Mouse (Mus musculus) kidney, embryonic 14.5 days (tissue): ENCODE measurements around the gene 6030452D12Rik. TPM values are rescaled to one million over a fixed set of nuclear protein-coding genes. Genes with fewer than 3 reads are reported as not detected.

Experiments
- ATAC-seq: fragments of 200-750 bp; cut with Nextera tagmentation; 2 replicates; pipeline ENCODE4 v1.8.0; 2017; ENCODE audit warnings: moderate number of reproducible peaks, mild to moderate bottlenecking, moderate TSS enrichment, moderate library complexity; ENCODE audit not compliant: low FRiP score, low TSS enrichment
- H3K27ac ChIP-seq: fragments of 300-500 bp; sonication (generic); 2 replicates; pipeline ENCODE4 v1.5.1; 2014; ENCODE audit warnings: low read depth, mild to moderate bottlenecking, low read length, moderate library complexity, mixed read lengths
- H3K27me3 ChIP-seq: fragments of 300-500 bp; sonication (generic); 2 replicates; pipeline ENCODE4 v1.6.1; 2014; ENCODE audit warnings: mild to moderate bottlenecking, low read length; ENCODE audit not compliant: control insufficient read depth, insufficient read depth
- H3K36me3 ChIP-seq: fragments of 300-500 bp; sonication (generic); 2 replicates; pipeline ENCODE4 v1.6.1; 2014; ENCODE audit warnings: low read length, mixed read lengths; ENCODE audit not compliant: control insufficient read depth, insufficient read depth
- H3K4me1 ChIP-seq: fragments of 300-500 bp; sonication (generic); 2 replicates; pipeline ENCODE4 v1.6.1; 2014; ENCODE audit warnings: low read length, mixed read lengths; ENCODE audit not compliant: control insufficient read depth, insufficient read depth
- H3K4me2 ChIP-seq: fragments of 300-500 bp; sonication (generic); replicated peaks from 2 replicates; pipeline ENCODE4 v1.6.1; 2014; ENCODE audit warnings: low read depth, mild to moderate bottlenecking, low read length
- H3K4me3 ChIP-seq: fragments of 300-500 bp; sonication (generic); 2 replicates; pipeline ENCODE4 v1.5.1; 2014; ENCODE audit warnings: mild to moderate bottlenecking, low read length
- H3K9ac ChIP-seq: fragments of 300-500 bp; sonication (generic); 2 replicates; pipeline ENCODE4 v1.6.1; 2014; ENCODE audit warnings: low read depth, mild to moderate bottlenecking, low read length, moderate library complexity
- H3K9me3 ChIP-seq: fragments of 300-500 bp; sonication (generic); 2 replicates; pipeline ENCODE4 v1.6.1; 2016; ENCODE audit warnings: low read length; ENCODE audit not compliant: control insufficient read depth
- WGBS: fragments of 180-500 bp; shearing (Covaris S2); extraction: QIAGEN DNeasy Blood & Tissue Kit; methylation state at CpG from one replicate; pipeline ENCODE4 v1.1.7; 2014; 5-methylcytosine and 5-hydroxymethylcytosine counted together
- polyA plus RNA-seq: library from polyadenylated mRNA; unstranded; fragments of >200 nt; fragmentation: Nextera tagmentation; extraction: Ambion mirVana; gene quantifications from 2 replicates; pipeline ENCODE4 v1.2.1, GENCODE M21; 2014

6030452D12Rik gene
- polyA plus RNA-seq, 1 experiment from 2014 or later = not detected

DNA sequence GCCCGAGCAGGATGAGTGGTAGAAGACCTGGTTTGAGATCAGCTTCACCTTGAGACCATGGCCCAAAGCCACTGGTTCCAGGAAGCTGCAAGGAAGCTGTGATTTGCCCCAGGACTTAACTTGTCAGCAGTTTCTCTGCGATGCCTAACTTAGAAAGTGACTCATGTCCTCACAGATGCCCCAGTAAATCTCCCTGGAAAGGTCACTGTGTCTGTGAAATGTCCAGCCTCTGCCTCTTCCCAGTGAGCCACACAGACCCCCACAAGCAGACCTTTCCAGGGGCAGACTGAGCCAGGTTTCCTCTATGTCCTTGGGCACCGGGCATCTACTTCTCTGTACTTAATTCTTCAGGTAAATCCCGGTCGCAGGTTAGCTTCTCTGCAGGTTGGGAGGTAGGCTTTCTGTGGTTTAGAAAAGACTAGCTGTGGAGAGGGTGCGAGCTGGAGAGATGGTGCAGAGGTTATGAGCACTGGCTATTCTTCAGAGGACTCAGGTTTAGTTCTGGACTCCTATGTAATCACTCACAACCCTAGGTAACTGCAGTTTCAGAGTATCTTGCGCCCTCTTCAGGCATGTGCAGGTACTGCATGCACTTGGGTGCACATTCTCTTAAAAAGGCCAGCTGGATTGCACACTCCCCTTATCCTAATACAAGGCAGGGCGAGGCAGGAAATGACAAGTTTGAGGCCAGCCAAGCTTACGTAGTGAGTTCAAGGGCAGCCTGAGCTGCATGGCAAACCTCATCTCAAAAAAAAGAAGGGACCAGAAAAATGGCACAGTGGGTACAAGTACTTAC is 27.1 kb downstream of the 6030452D12Rik start:
- Histone ChIP-seq H3K9me3 (no peaks in the 10 kb centered on the region; the same call in 1 of the 2 replicates), H3K27ac (no peak overlapping the region), H3K4me2 (no peak overlapping the region), H3K9ac (no peak overlapping the region), H3K4me3 (no peak overlapping the region), H3K27me3 (no peaks in the 10 kb centered on the region), H3K4me1 (0 out of 2 replicates have a peak, but pooled peaks cover 2% of the 10 kb centered on the region), H3K36me3 (no peaks in the 10 kb centered on the region)
- ATAC-seq = no peak
- WGBS = 86% methylated on average over 9 of the region's 9 CpGs

DNA sequence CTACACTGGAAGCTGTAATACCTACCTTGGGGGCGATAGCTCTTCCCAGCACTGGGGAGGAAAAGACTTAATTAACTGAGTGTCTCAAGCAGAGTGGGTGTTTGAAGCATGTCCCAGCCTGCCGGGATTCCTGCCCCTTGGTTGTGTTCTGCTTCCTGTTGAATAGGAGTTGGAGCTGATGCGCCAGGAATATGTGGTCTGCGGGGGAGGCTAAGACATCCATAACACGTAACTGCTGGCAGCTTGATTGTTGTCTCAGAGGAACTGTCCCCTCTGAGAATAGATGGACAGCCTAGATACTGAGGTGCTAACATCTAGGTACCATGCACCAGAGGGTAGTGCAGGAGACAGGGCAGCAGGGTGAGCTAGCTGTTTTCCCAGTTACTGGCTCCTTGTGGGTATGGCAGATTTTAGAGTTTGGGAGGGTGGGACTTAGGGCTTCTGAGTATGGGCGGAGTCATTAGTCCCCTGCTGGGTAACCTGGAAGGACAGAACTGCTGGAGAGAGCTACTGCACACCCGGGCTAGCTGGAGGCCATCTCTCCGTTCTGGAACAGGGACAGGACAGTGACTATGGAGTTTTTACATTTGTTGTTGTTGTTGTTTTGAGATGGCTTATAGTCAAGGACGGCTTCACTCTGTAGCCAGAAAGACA is 28.4 kb downstream of the 6030452D12Rik start:
- H3K4me2 ChIP-seq = no peak overlapping the region
- no peaks in the 10 kb centered on the region for H3K27me3 ChIP-seq
- ATAC-seq = no peak
- WGBS = 72% methylated on average over 9 of the region's 9 CpGs
- no peak overlapping the region for H3K27ac ChIP-seq
- H3K36me3 ChIP-seq = no peaks in the 10 kb centered on the region
- H3K9ac ChIP-seq = no peak overlapping the region
- no peak overlapping the region for H3K4me3 ChIP-seq
- H3K4me1 ChIP-seq = no peaks in the 10 kb centered on the region
- no peaks in the 10 kb centered on the region; the same call in 1 of the 2 replicates for H3K9me3 ChIP-seq

DNA sequence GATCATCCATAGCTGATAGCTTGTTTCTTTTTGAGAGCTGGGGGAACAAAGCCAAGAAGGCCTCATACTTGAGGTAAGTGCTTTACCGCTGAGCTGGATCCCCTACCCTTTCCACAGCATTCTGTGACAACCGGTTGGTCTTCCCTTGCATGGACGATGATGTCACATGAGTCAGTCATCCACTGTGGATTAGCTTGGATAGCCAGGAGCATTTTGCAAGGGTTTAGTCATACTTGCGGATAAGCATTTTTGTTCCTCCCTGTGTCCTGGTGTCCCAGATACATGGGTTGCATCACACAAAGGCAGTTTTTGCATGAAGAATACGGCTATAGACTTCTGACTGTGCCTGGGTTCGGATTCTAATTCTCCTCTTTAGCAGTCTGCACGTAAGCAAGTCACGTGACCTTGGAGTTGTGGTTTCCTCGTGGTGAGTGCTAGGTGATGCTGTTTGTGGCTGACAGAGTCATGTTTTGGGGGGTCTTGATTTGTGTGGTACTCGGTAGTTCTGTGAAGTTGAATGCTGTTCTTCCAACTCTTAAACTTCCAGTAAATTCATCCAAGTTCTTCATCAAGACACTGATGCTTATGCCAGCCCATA is 29.7 kb downstream of the 6030452D12Rik start:
- no peak overlapping the region for H3K4me3 ChIP-seq
- H3K27me3 ChIP-seq = no peaks in the 10 kb centered on the region
- no peak overlapping the region for H3K4me2 ChIP-seq
- H3K9me3 ChIP-seq = no peaks in the 10 kb centered on the region; the same call in 1 of the 2 replicates
- no peak overlapping the region for H3K9ac ChIP-seq
- WGBS = 93% methylated on average over 10 of the region's 10 CpGs
- H3K4me1 ChIP-seq = no peaks in the 10 kb centered on the region
- no peaks in the 10 kb centered on the region for H3K36me3 ChIP-seq
- no peak for ATAC-seq
- no peak overlapping the region for H3K27ac ChIP-seq

DNA sequence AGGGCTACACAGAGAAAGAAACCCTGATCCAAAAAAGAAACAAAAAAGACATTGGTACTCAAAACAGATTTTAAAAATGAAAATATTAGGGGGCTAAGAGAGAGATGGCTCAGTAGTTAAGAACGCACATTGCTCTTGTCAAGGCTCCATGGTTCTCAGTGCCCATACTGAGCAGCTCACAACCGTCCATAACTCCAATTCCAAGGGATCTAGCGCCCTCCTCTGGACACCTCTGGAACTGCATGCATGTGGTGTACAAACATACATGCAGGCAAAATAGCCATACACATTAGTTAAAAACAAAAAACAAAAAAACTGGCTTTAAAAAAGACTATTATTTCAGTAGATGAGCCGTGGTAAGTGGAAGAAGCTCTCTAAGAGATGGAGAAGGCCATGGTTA is 30.2 kb downstream of the 6030452D12Rik start:
- ATAC-seq = no peak
- no peak overlapping the region for H3K4me3 ChIP-seq
- no peaks in the 10 kb centered on the region for H3K36me3 ChIP-seq
- WGBS = 74% methylated on average over 4 of the region's 4 CpGs
- no peaks in the 10 kb centered on the region; the same call in 1 of the 2 replicates for H3K9me3 ChIP-seq
- H3K9ac ChIP-seq = no peak overlapping the region
- no peak overlapping the region for H3K4me2 ChIP-seq
- H3K4me1 ChIP-seq = no peaks in the 10 kb centered on the region
- H3K27ac ChIP-seq = no peak overlapping the region
- H3K27me3 ChIP-seq = no peaks in the 10 kb centered on the region

DNA sequence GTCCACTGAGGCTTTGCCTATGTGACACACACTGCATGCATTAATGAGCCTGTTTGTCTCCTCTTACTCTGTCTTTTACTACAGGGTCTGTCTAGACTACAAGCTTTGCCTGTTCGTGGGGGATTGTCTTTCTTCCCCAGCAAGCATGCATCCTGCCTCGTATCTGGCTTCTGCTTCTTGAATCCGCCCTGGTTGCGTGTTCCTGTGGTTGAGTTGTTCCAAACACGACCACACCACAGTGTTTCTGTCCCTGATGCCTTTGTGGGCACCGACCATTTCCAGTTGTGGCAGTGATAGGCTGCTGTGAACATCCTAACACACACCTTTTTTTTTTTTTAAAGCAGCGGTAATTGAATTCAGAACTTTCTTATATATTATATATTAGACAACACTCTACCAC is 33.4 kb downstream of the 6030452D12Rik start:
- no peak for ATAC-seq
- no peak overlapping the region for H3K9ac ChIP-seq
- H3K4me2 ChIP-seq = no peak overlapping the region
- H3K27ac ChIP-seq = no peak overlapping the region
- no peak overlapping the region for H3K4me3 ChIP-seq
- no peaks in the 10 kb centered on the region; the same call in 1 of the 2 replicates for H3K9me3 ChIP-seq
- H3K4me1 ChIP-seq = no peaks in the 10 kb centered on the region
- WGBS = 77% methylated on average over 7 of the region's 7 CpGs
- H3K27me3 ChIP-seq = no peaks in the 10 kb centered on the region
- peaks cover 5% of the 10 kb centered on the region; the same call in 1 of the 2 replicates for H3K36me3 ChIP-seq

DNA sequence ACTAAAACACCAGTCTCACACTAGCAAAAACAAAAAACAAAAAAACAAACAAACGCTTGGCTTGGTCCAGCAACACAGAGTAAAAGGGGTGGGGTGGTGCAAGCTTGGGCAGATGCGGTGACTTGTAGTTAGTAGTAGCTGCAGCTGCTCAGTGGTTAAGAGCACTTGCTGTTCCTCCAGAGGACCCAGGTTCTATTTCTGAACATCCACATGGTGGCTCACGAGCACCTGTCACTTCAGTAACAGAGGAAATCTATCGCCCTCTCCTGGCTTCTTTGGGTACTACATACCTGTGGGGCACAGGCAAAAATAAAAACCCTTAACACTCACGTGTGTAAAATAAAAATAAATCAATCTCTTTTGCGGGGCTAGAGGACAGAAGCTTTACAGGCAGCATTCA is 34.1 kb downstream of the 6030452D12Rik start:
- Histone ChIP-seq H3K36me3 (peaks cover 7% of the 10 kb centered on the region; the same call in 1 of the 2 replicates), H3K4me3 (no peak overlapping the region), H3K9ac (no peak overlapping the region), H3K4me2 (no peak overlapping the region), H3K9me3 (no peaks in the 10 kb centered on the region; the same call in 1 of the 2 replicates), H3K4me1 (no peaks in the 10 kb centered on the region), H3K27me3 (no peaks in the 10 kb centered on the region), H3K27ac (no peak overlapping the region)
- 40% methylated on average over 6 of the region's 6 CpGs for WGBS
- no peak for ATAC-seq

DNA sequence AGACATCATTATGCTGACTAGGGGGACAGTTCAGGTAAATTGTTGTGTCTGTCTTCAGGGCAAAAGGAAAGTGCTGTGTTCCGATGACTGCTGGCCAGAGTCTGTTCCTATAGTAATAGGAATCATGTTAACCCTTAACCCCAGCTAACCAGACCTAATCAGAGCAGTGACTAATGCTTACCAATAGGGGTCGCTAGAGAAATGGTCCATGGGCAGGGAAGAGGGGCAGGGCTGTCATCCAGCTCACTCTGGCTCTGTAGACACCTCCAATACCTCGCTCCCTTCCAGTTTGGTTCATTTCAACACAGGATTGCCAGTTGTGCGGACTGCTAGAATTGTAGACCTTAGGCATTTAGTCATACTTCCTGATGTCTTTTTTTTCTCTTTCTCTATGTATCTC is 35.1 kb downstream of the 6030452D12Rik start:
- H3K4me3 ChIP-seq = no peak overlapping the region
- no peaks in the 10 kb centered on the region; the same call in 1 of the 2 replicates for H3K9me3 ChIP-seq
- no peak overlapping the region for H3K9ac ChIP-seq
- H3K27me3 ChIP-seq = no peaks in the 10 kb centered on the region
- H3K4me1 ChIP-seq = no peaks in the 10 kb centered on the region
- ATAC-seq = no peak
- no peak overlapping the region for H3K4me2 ChIP-seq
- no peak overlapping the region for H3K27ac ChIP-seq
- WGBS = 75% methylated on average over 4 of the region's 4 CpGs
- H3K36me3 ChIP-seq = peaks cover 12% of the 10 kb centered on the region; the same call in 1 of the 2 replicates

DNA sequence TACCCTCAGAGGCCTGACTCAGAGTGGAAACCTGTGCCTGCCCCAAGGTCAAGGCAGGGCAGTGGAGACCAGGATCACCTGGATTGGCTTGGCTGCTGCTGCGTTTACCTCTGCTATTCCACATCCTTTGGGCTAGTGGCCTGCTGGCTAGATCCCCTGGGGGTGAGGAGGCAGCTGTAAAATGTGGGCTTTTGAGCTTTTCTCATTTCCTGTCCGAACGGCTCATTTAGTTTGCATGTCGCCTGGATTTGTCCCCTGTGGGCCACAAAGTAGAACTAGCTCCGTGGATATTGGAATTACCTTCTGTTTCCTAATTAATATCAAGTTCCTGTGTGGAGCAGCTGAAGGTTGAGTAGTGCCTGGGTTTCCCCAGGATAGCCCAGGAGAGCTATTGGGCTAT is 38.9 kb downstream of the 6030452D12Rik start:
- Histone ChIP-seq H3K9me3 (no peaks in the 10 kb centered on the region), H3K27me3 (no peaks in the 10 kb centered on the region), H3K27ac (no peak overlapping the region), H3K36me3 (peaks cover 26% of the 10 kb centered on the region), H3K4me3 (no peak overlapping the region), H3K4me2 (no peak overlapping the region), H3K9ac (no peak overlapping the region), H3K4me1 (no peaks in the 10 kb centered on the region)
- WGBS = 28% methylated on average over 5 of the region's 5 CpGs
- ATAC-seq = no peak

DNA sequence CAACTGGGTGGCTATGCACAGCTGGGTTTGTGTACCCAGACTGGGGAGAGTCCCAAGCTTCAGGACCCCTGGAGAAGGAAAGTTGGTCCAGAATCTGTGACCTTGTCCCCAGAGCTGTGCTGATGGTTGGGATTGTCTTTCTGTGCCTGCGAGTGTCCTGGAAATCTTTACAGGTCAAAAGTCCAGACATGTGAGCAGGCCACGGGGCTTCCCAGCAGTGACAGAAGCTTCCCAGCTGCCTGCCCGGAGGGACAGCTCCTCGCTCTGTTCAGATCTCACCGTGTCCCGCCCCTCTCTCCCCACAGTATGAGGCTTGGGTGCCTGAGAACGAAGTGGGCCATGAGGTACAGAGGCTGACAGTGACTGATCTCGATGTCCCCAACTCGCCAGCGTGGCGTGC is 40.7 kb downstream of the 6030452D12Rik start:
- H3K9me3 ChIP-seq = no peaks in the 10 kb centered on the region
- H3K4me3 ChIP-seq = no peak overlapping the region
- H3K27ac ChIP-seq = no peak overlapping the region
- 66% methylated on average over 11 of the region's 11 CpGs for WGBS
- H3K27me3 ChIP-seq = no peaks in the 10 kb centered on the region
- ATAC-seq = no peak
- no peak overlapping the region for H3K9ac ChIP-seq
- no peak overlapping the region for H3K4me2 ChIP-seq
- peaks cover 30% of the 10 kb centered on the region for H3K36me3 ChIP-seq
- no peaks in the 10 kb centered on the region for H3K4me1 ChIP-seq
